Mouse (Mus musculus): ENCODE measurements around the gene Wdhd1. TPM values are rescaled to one million over a fixed set of nuclear protein-coding genes. Genes with fewer than 3 reads are reported as not detected.

Gene Wdhd1
- polyA plus RNA-seq, 1 experiment from 2014 or later: 11.5 TPM

DNA sequence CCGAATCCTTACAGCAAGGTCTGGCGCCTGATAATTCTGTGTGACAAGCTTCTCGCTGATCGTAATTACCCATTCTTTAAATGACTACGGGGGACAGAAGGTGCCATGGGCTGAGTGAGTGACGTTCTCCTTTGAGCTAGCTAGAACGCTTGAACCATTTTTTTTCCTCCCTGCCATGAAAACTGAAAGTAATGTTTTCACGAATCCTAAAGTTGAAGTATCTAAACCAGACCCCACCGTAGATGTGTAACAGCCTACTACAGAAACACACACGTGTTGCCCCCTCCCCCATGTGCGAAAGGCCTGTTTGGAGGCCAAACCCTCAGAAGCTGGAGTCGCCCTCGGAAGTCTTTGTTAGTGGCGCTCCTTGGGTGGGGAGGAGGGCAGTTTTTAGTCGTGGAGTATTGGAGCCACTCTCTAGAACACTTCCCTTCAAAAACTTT is 22.2 kb upstream of the Wdhd1 start:
- peak; percentile 58 for ATAC-seq (ENCODE audit: low FRiP score)
- H3K4me1 ChIP-seq: peaks cover 38% of the 10 kb centered on the region
- peak overlapping the region; percentile 100 for H3K9ac ChIP-seq (replicated peaks)
- H3K4me2 ChIP-seq: peak overlapping the region; percentile 85
- H3K9me3 ChIP-seq (replicated peaks): no peaks in the 10 kb centered on the region
- 2% methylated on average over 15 of the region's 15 CpGs for WGBS
- H3K4me3 ChIP-seq (replicated peaks): peak overlapping the region; percentile 99
- no peaks in the 10 kb centered on the region for H3K27me3 ChIP-seq (replicated peaks)
- no peaks in the 10 kb centered on the region for H3K36me3 ChIP-seq
- H3K27ac ChIP-seq (replicated peaks): peak overlapping the region; percentile 99

GRCm38 (mm10) chr14:47298408-47298792 is 21.7 kb upstream of the Wdhd1 start:
- Histone ChIP-seq H3K36me3 (no peaks in the 10 kb centered on the region), H3K27ac (replicated peaks) (peak overlapping the region; percentile 99), H3K4me1 (peaks cover 38% of the 10 kb centered on the region), H3K9ac (replicated peaks) (peak overlapping the region; percentile 100), H3K4me2 (peak overlapping the region; percentile 85), H3K9me3 (replicated peaks) (no peaks in the 10 kb centered on the region), H3K4me3 (replicated peaks) (peak overlapping the region; percentile 99), H3K27me3 (replicated peaks) (no peaks in the 10 kb centered on the region)
- peak; percentile 85 for ATAC-seq (ENCODE audit: low FRiP score)
- WGBS: under 1% methylated on average over 34 of the region's 38 CpGs

DNA sequence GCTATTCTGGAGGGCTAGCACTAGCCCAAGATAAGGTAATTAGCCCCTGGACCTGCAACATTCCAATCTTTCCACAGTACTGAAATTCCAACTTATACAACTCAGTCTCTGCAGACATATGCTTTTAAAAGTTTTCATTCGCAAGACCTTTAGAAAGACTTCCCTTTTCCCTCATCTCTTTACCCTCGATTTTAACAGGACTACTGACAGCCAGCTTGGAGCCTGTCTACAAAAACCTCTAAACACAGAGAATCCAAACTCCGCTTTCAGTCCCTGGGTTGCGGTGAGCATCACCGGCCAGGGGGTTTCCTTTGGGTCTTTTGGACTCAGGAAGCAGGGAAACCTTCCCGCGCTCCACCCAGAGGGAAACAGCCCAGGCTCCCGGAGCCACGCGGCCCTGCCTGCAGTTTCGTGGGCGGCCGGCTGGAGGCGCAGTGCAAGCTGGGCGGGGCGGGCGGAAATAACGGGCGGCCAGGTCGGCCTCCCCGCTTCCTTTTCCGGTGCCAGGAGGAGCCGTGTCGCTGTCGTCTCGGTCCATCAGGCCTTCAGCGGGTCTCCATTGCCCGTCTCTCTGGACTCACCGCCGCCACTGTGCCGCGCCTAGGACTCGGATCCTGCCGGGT is 21.2 kb upstream of the Wdhd1 start, which contains the start of gene Mapk1ip1l:
Gene Mapk1ip1l (plus strand): TSS at position 482 of the 623 bp plus-strand sequence.
- under 1% methylated on average over 34 of the region's 34 CpGs for WGBS
- peak within 1 kb of the TSS; percentile 100 for H3K9ac ChIP-seq (replicated peaks)
- ATAC-seq (ENCODE audit: low FRiP score): peak; percentile 91
- H3K9me3 ChIP-seq (replicated peaks): no peaks in the 10 kb centered on the region
- peak within 1 kb of the TSS; percentile 99 for H3K4me3 ChIP-seq (replicated peaks)
- peak within 1 kb of the TSS; percentile 99 for H3K27ac ChIP-seq (replicated peaks)
- H3K4me1 ChIP-seq: peaks cover 33% of the 10 kb centered on the region
- H3K4me2 ChIP-seq: peak within 1 kb of the TSS; percentile 85
- no peaks in the 10 kb centered on the region for H3K27me3 ChIP-seq (replicated peaks)
- no peaks in the 10 kb centered on the region for H3K36me3 ChIP-seq

- Histone ChIP-seq H3K27me3 (replicated peaks) (no peaks in the 10 kb centered on the region), H3K9ac (replicated peaks) (no peak overlapping the region), H3K4me3 (replicated peaks) (no peak overlapping the region), H3K4me1 (peaks cover 29% of the 10 kb centered on the region), H3K27ac (replicated peaks) (no peak overlapping the region), H3K9me3 (replicated peaks) (no peaks in the 10 kb centered on the region), H3K4me2 (no peak overlapping the region), H3K36me3 (no peaks in the 10 kb centered on the region)
- WGBS: 83% methylated on average over 2 of the region's 2 CpGs
- no peak for ATAC-seq (ENCODE audit: low FRiP score)
Measured at GRCm38 (mm10) chr14:47296232-47296631, 19.6 kb upstream of the Wdhd1 start.

DNA sequence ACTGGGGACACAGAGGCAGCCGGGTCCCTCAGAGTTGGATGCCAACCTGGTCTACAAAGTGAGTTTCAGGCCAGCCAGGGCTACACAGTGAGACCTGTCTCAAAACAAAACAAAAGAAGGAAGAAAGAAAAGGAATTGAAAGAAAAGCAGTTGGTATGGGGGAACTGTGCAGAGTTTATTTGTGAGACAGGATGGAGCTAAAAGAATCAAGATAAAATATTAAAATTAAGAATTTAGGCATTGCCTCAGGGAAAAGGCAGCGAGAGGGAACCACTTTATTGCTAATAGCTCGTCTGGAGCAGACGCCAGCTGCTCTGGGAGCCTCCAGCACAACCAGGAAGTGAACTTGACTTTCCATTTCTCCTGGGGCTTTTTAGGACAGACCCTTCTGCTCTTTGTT is 17.5 kb upstream of the Wdhd1 start:
- peaks cover 9% of the 10 kb centered on the region for H3K36me3 ChIP-seq
- 35% methylated on average over 4 of the region's 4 CpGs for WGBS
- H3K9ac ChIP-seq (replicated peaks): no peak overlapping the region
- no peak overlapping the region for H3K4me3 ChIP-seq (replicated peaks)
- no peaks in the 10 kb centered on the region for H3K27me3 ChIP-seq (replicated peaks)
- peaks cover 10% of the 10 kb centered on the region for H3K4me1 ChIP-seq
- ATAC-seq (ENCODE audit: low FRiP score): no peak
- no peak overlapping the region for H3K27ac ChIP-seq (replicated peaks)
- H3K4me2 ChIP-seq: no peak overlapping the region
- no peaks in the 10 kb centered on the region for H3K9me3 ChIP-seq (replicated peaks)

DNA sequence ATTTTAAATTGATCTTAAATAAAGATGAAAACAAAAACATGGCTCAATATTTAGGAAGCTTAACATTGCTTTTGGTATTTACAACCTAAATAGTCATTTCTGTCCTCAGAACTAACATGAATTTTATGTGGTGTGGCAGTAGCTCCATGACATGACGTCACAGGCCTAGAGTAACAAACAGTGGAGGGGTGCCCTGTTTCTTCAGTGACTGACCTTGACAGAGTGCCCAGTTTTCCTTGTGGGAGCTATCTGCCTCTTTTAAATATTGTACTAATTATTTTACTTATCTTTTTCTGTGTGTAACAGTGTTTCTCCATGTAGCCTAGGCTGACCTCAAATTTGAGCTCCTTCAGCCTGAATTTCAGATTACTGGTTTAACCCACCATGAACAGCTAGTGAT is 15.1 kb upstream of the Wdhd1 start:
- Histone ChIP-seq H3K9me3 (replicated peaks) (no peaks in the 10 kb centered on the region), H3K4me2 (no peak overlapping the region), H3K27ac (replicated peaks) (no peak overlapping the region), H3K9ac (replicated peaks) (no peak overlapping the region), H3K27me3 (replicated peaks) (no peaks in the 10 kb centered on the region), H3K4me1 (no peaks in the 10 kb centered on the region), H3K36me3 (peaks cover 9% of the 10 kb centered on the region), H3K4me3 (replicated peaks) (no peak overlapping the region)
- no peak for ATAC-seq (ENCODE audit: low FRiP score)
- WGBS: 82% methylated on average over 1 of the region's 1 CpGs

GRCm38 (mm10) chr14:47287021-47287420 is 10.4 kb upstream of the Wdhd1 start:
- no peaks in the 10 kb centered on the region for H3K4me1 ChIP-seq
- H3K4me2 ChIP-seq: no peak overlapping the region
- ATAC-seq (ENCODE audit: low FRiP score): no peak
- WGBS: 95% methylated on average over 5 of the region's 5 CpGs
- no peak overlapping the region for H3K9ac ChIP-seq (replicated peaks)
- H3K4me3 ChIP-seq (replicated peaks): no peak overlapping the region
- H3K9me3 ChIP-seq (replicated peaks): no peaks in the 10 kb centered on the region
- peaks cover 9% of the 10 kb centered on the region for H3K36me3 ChIP-seq
- H3K27ac ChIP-seq (replicated peaks): no peak overlapping the region
- no peaks in the 10 kb centered on the region for H3K27me3 ChIP-seq (replicated peaks)

DNA sequence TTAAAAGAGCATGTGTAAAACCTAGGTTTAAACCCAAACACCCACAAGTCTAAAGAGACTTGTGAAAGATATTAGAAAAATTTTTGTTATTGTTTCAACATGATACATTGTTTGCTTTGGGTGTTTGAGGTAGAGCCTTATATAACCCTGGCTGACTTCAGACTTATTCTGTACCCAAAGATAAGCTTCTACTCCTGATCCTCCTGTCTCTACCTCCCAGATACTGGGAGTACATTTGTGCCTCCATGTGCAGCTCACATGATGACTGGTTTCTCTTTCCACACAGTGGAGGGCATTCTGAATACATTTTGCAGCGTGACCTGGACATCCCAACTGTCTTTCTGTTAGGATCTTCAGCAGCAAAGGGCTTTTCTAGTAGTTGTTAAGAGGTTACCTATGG is 9.6 kb upstream of the Wdhd1 start:
- peaks cover 9% of the 10 kb centered on the region for H3K36me3 ChIP-seq
- no peak overlapping the region for H3K4me3 ChIP-seq (replicated peaks)
- ATAC-seq (ENCODE audit: low FRiP score): no peak
- H3K9ac ChIP-seq (replicated peaks): no peak overlapping the region
- no peaks in the 10 kb centered on the region for H3K9me3 ChIP-seq (replicated peaks)
- WGBS: 84% methylated on average over 1 of the region's 1 CpGs
- no peak overlapping the region for H3K27ac ChIP-seq (replicated peaks)
- no peaks in the 10 kb centered on the region for H3K4me1 ChIP-seq
- H3K27me3 ChIP-seq (replicated peaks): no peaks in the 10 kb centered on the region
- no peak overlapping the region for H3K4me2 ChIP-seq

DNA sequence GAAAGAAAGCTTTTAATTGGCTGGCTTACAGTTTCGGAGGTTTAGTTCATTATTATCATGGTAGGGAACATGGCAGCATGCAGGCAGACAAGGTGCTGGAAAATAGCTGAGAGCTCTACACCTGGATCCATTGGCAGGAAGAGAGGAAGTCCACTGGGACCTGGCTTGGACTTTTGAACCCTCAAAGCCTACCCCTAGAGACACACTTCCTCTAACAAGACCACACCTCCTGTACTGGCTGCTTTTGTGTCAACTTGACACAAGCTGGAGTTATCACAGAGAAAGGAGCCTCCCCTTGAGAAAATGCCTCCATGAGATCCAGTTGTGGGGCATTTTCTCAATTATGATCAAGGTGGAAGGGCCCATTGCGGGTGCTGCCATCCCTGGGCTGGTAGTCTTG is 8.6 kb upstream of the Wdhd1 start:
- H3K27me3 ChIP-seq (replicated peaks): no peaks in the 10 kb centered on the region
- no peak overlapping the region for H3K27ac ChIP-seq (replicated peaks)
- H3K9ac ChIP-seq (replicated peaks): no peak overlapping the region
- no peaks in the 10 kb centered on the region for H3K4me1 ChIP-seq
- 93% methylated on average over 2 of the region's 2 CpGs for WGBS
- no peak overlapping the region for H3K4me2 ChIP-seq
- no peak overlapping the region for H3K4me3 ChIP-seq (replicated peaks)
- peaks cover 5% of the 10 kb centered on the region for H3K36me3 ChIP-seq
- H3K9me3 ChIP-seq (replicated peaks): no peaks in the 10 kb centered on the region
- no peak for ATAC-seq (ENCODE audit: low FRiP score)

DNA sequence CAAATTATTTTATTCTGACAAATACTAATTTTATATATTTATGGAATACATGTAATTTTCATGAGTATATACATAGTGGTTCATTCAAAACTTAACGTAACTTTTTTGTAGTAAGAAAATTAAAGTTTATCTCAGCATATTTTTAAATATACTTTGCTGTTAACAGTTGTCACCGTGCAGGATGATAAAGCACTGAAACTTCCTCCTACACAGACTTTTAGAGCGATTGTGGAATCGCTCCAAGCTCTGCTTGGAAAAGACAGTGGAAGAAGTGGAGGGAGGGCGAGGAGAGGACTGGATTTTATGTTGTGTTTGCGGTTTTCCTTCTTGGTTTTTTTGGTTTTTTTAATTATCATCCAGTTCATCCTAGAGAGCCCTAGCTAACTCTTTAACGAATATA is 6.9 kb upstream of the Wdhd1 start:
- H3K4me3 ChIP-seq (replicated peaks): no peak overlapping the region
- H3K4me1 ChIP-seq: no peaks in the 10 kb centered on the region
- no peak overlapping the region for H3K27ac ChIP-seq (replicated peaks)
- no peak for ATAC-seq (ENCODE audit: low FRiP score)
- H3K27me3 ChIP-seq (replicated peaks): no peaks in the 10 kb centered on the region
- no peak overlapping the region for H3K4me2 ChIP-seq
- WGBS: 84% methylated on average over 7 of the region's 7 CpGs
- H3K9ac ChIP-seq (replicated peaks): no peak overlapping the region
- no peaks in the 10 kb centered on the region for H3K36me3 ChIP-seq
- H3K9me3 ChIP-seq (replicated peaks): no peaks in the 10 kb centered on the region

DNA sequence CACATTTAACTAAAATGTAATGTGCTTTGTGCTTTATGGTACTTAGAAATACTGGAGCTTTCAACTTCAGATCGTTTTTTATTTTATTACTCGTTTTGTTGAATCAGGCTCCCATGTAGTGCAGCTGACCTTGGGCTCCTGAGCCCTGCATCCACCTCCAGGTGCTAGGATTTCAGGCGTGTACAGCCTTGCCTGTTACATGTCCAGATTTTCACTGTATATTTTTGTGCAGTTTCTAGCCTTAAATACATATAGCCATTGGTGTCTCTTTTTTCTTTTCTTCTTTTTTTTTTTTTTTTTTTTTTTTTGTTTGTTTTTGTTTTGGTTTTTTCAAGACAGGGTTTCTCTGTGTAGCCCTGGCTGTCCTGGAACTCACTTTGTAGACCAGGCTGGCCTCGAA is 4.9 kb upstream of the Wdhd1 start:
- Histone ChIP-seq H3K4me2 (no peak overlapping the region), H3K4me1 (peaks cover 10% of the 10 kb centered on the region), H3K27ac (replicated peaks) (no peak overlapping the region), H3K4me3 (replicated peaks) (no peak overlapping the region), H3K36me3 (no peaks in the 10 kb centered on the region), H3K9me3 (replicated peaks) (no peaks in the 10 kb centered on the region), H3K9ac (replicated peaks) (no peak overlapping the region), H3K27me3 (replicated peaks) (no peaks in the 10 kb centered on the region)
- WGBS: 97% methylated on average over 4 of the region's 4 CpGs
- no peak for ATAC-seq (ENCODE audit: low FRiP score)

GRCm38 (mm10) chr14:47279058-47279457 is 2.4 kb upstream of the Wdhd1 start:
- no peaks in the 10 kb centered on the region for H3K36me3 ChIP-seq
- no peaks in the 10 kb centered on the region for H3K27me3 ChIP-seq (replicated peaks)
- no peak overlapping the region for H3K9ac ChIP-seq (replicated peaks)
- ATAC-seq (ENCODE audit: low FRiP score): no peak
- H3K9me3 ChIP-seq (replicated peaks): no peaks in the 10 kb centered on the region
- H3K4me3 ChIP-seq (replicated peaks): no peak overlapping the region
- H3K4me1 ChIP-seq: peaks cover 26% of the 10 kb centered on the region
- WGBS: 85% methylated on average over 2 of the region's 2 CpGs
- no peak overlapping the region for H3K27ac ChIP-seq (replicated peaks)
- H3K4me2 ChIP-seq: no peak overlapping the region

Measured in neural tube, embryonic 15.5 days (tissue).